In genomic region chr14:79298314-79298992, GRCm38 (mm10) we compare ENCODE assay signal across 12 mouse cellular contexts. TPM values are rescaled to one million over a fixed set of nuclear protein-coding genes. Genes with fewer than 3 reads are reported as not detected.
DNase-seq lines count a peak whose midpoint lies in the region; ATAC-seq and TF ChIP-seq lines count a peak whose summit lies in the region.
"Had no signal": no experiment of that assay in that cellular context is flagged by ENCODE, and none has a peak within 500 bp of the region (broad histone marks: within the 10 kb centered on the region; RNA-seq: fewer than 3 reads in every experiment).

No protein-coding gene starts in this region.

- peak overlapping the region; percentile 11 for H3K4me2 ChIP-seq in heart, embryonic 16.5 days (ENCODE audit: low read depth, low read length)
- H3K4me2 ChIP-seq in heart, embryonic 12.5 days = no peak overlapping the region
- peak overlapping the region; percentile 31; the same call in 1 of the 2 replicates for H3K4me2 ChIP-seq in midbrain, embryonic 16.5 days (ENCODE audit: low read length)
- no peak overlapping the region; the same call in 1 of the 2 replicates for H3K4me2 ChIP-seq in midbrain, embryonic 14.5 days (ENCODE audit: low read length)
- H3K4me2 ChIP-seq in hindbrain, postnatal 0 days (ENCODE audit: low read depth, low read length) = peak overlapping the region; percentile 43
- peak overlapping the region; percentile 19; the same call in 1 of the 2 replicates for H3K4me2 ChIP-seq in stomach, embryonic 15.5 days

- no peak for DNase-seq in midbrain, embryonic 14.5 days
- DNase-seq in hindbrain, postnatal 0 days (ENCODE audit: low spot score) = no peak
- no peak for DNase-seq in testis, postnatal 14 days (ENCODE audit: low spot score)
- no peak for DNase-seq in embryo, embryonic 9.5 days (ENCODE audit: extremely low spot score)
- DNase-seq: right cerebral cortex, postnatal 25 days had no signal

- peaks cover 8% of the 10 kb centered on the region for H3K4me1 ChIP-seq in heart, embryonic 16.5 days (ENCODE audit: control insufficient read depth, insufficient read depth, low read length)
- peaks cover 37% of the 10 kb centered on the region for H3K4me1 ChIP-seq in heart, embryonic 12.5 days (replicated peaks)
- peaks cover 19% of the 10 kb centered on the region for H3K4me1 ChIP-seq in midbrain, embryonic 16.5 days (ENCODE audit: control insufficient read depth, insufficient read depth, low read length)
- peaks cover 9% of the 10 kb centered on the region for H3K4me1 ChIP-seq in midbrain, embryonic 14.5 days (ENCODE audit: control insufficient read depth, insufficient read depth, low read length)
- peaks cover 8% of the 10 kb centered on the region; the same call in 1 of the 2 replicates for H3K4me1 ChIP-seq in hindbrain, postnatal 0 days (ENCODE audit: insufficient read depth, low read length)
- peaks cover 11% of the 10 kb centered on the region; the same call in 1 of the 2 replicates for H3K4me1 ChIP-seq in stomach, embryonic 15.5 days

- H3K36me3 ChIP-seq in heart, embryonic 16.5 days (ENCODE audit: control insufficient read depth, insufficient read depth) = no peaks in the 10 kb centered on the region
- H3K36me3 ChIP-seq in heart, embryonic 12.5 days = no peaks in the 10 kb centered on the region
- no peaks in the 10 kb centered on the region for H3K36me3 ChIP-seq in midbrain, embryonic 16.5 days (ENCODE audit: control insufficient read depth, insufficient read depth, low read length)
- no peaks in the 10 kb centered on the region for H3K36me3 ChIP-seq in midbrain, embryonic 14.5 days (ENCODE audit: control insufficient read depth, insufficient read depth, low read length)
- H3K36me3 ChIP-seq in hindbrain, postnatal 0 days (ENCODE audit: insufficient read depth, low read length) = no peaks in the 10 kb centered on the region
- no peaks in the 10 kb centered on the region for H3K36me3 ChIP-seq in stomach, embryonic 15.5 days

- no peak for TF ChIP-seq CTCF in hindbrain, postnatal 0 days (IDR thresholded peaks at IDR 0.05; ENCODE audit: low read depth)

- H3K27ac ChIP-seq in heart, embryonic 16.5 days (ENCODE audit: low read length) = peak overlapping the region; percentile 9; the same call in 1 of the 2 replicates
- H3K27ac ChIP-seq in heart, embryonic 12.5 days (ENCODE audit: poor library complexity, severe bottlenecking) = no peak overlapping the region
- H3K27ac ChIP-seq in midbrain, embryonic 16.5 days (ENCODE audit: low read length) = no peak overlapping the region
- no peak overlapping the region for H3K27ac ChIP-seq in midbrain, embryonic 14.5 days (replicated peaks; ENCODE audit: low read depth, low read length)
- no peak overlapping the region; the same call in 1 of the 2 replicates for H3K27ac ChIP-seq in hindbrain, postnatal 0 days
- no peak overlapping the region for H3K27ac ChIP-seq in stomach, embryonic 15.5 days

- H3K4me3 ChIP-seq in heart, embryonic 16.5 days (ENCODE audit: low read length) = peak overlapping the region; percentile 31; the same call in 1 of the 2 replicates
- no peak overlapping the region for H3K4me3 ChIP-seq in heart, embryonic 12.5 days
- no peak overlapping the region for H3K4me3 ChIP-seq in midbrain, embryonic 16.5 days (ENCODE audit: low read depth, low read length)
- no peak overlapping the region for H3K4me3 ChIP-seq in midbrain, embryonic 14.5 days (replicated peaks; ENCODE audit: low read depth, low read length)
- peak overlapping the region; percentile 15 for H3K4me3 ChIP-seq in hindbrain, postnatal 0 days (ENCODE audit: low read length)
- no peak overlapping the region; the same call in 1 of the 2 replicates for H3K4me3 ChIP-seq in stomach, embryonic 15.5 days (replicated peaks)

- H3K27me3 ChIP-seq in heart, embryonic 16.5 days (ENCODE audit: control insufficient read depth, insufficient read depth, low read length) = peaks cover 9% of the 10 kb centered on the region; the same call in 1 of the 2 replicates
- peaks cover 33% of the 10 kb centered on the region for H3K27me3 ChIP-seq in heart, embryonic 12.5 days (replicated peaks)
- H3K27me3 ChIP-seq in midbrain, embryonic 16.5 days (ENCODE audit: control insufficient read depth, insufficient read depth, low read depth, low read length) = peaks cover 4% of the 10 kb centered on the region
- peaks cover 19% of the 10 kb centered on the region for H3K27me3 ChIP-seq in midbrain, embryonic 14.5 days (ENCODE audit: control insufficient read depth, insufficient read depth, low read length)
- 0 out of 2 replicates have a peak, but pooled peaks cover 5% of the 10 kb centered on the region for H3K27me3 ChIP-seq in hindbrain, postnatal 0 days (ENCODE audit: insufficient read depth, low read length)
- peaks cover 4% of the 10 kb centered on the region; the same call in 1 of the 2 replicates for H3K27me3 ChIP-seq in stomach, embryonic 15.5 days (replicated peaks)

- no peak for ATAC-seq in heart, embryonic 16.5 days (replicated peaks; ENCODE audit: extremely low read depth, insufficient read depth, low FRiP score)
- ATAC-seq in heart, embryonic 12.5 days (ENCODE audit: insufficient number of reproducible peaks, low FRiP score) = no peak
- no peak for ATAC-seq in midbrain, embryonic 16.5 days
- ATAC-seq in midbrain, embryonic 14.5 days (ENCODE audit: low FRiP score, low TSS enrichment) = no peak
- no peak for ATAC-seq in hindbrain, postnatal 0 days
- ATAC-seq in stomach, embryonic 15.5 days (ENCODE audit: insufficient read depth, low FRiP score, low read depth) = no peak

- WGBS in heart, embryonic 16.5 days = 59% methylated on average over 7 of the region's 7 CpGs
- WGBS in heart, embryonic 12.5 days = 51% methylated on average over 7 of the region's 7 CpGs
- WGBS in midbrain, embryonic 16.5 days = 63% methylated on average over 7 of the region's 7 CpGs
- WGBS in midbrain, embryonic 14.5 days = 64% methylated on average over 7 of the region's 7 CpGs
- WGBS in hindbrain, postnatal 0 days = 72% methylated on average over 7 of the region's 7 CpGs
- 62% methylated on average over 7 of the region's 7 CpGs for WGBS in stomach, embryonic 15.5 days

- H3K9ac ChIP-seq in heart, embryonic 16.5 days (ENCODE audit: low read length) = no peak overlapping the region
- H3K9ac ChIP-seq in heart, embryonic 12.5 days = no peak overlapping the region
- no peak overlapping the region for H3K9ac ChIP-seq in midbrain, embryonic 16.5 days (ENCODE audit: low read depth, low read length)
- H3K9ac ChIP-seq in midbrain, embryonic 14.5 days (replicated peaks; ENCODE audit: low read length) = no peak overlapping the region
- 0 out of 2 replicates have a peak overlapping the region, but pooled peaks have one; percentile 18 for H3K9ac ChIP-seq in hindbrain, postnatal 0 days (replicated peaks; ENCODE audit: low read length)
- H3K9ac ChIP-seq in stomach, embryonic 15.5 days = no peak overlapping the region

- no peaks in the 10 kb centered on the region for H3K9me3 ChIP-seq in heart, embryonic 16.5 days (replicated peaks; ENCODE audit: control insufficient read depth, low read length)
- H3K9me3 ChIP-seq in heart, embryonic 12.5 days (replicated peaks) = no peaks in the 10 kb centered on the region
- no peaks in the 10 kb centered on the region for H3K9me3 ChIP-seq in midbrain, embryonic 16.5 days (replicated peaks; ENCODE audit: control insufficient read depth, low read length, poor library complexity, severe bottlenecking)
- H3K9me3 ChIP-seq in midbrain, embryonic 14.5 days (ENCODE audit: control insufficient read depth, low read length) = no peaks in the 10 kb centered on the region
- H3K9me3 ChIP-seq in hindbrain, postnatal 0 days (ENCODE audit: low read length) = no peaks in the 10 kb centered on the region
- no peaks in the 10 kb centered on the region for H3K9me3 ChIP-seq in stomach, embryonic 15.5 days

RNA-seq across cellular contexts. Expression of gene Rgcc, which starts 3.0 kb away (rescaled TPM):
- polyA plus RNA-seq in heart, embryonic 16.5 days (2015; fragmentation: Nextera tagmentation; extraction: Ambion mirVana) = 53.6 and 74.7 TPM in 2 replicates
- 9.3 and 11.6 TPM in 2 replicates for polyA plus RNA-seq in heart, embryonic 12.5 days (2016; fragmentation: Nextera tagmentation; extraction: Ambion mirVana)
- 26.3 and 36.4 TPM in 2 replicates for polyA plus RNA-seq in midbrain, embryonic 16.5 days (2015; fragmentation: Nextera tagmentation; extraction: Ambion mirVana)
- polyA plus RNA-seq in midbrain, embryonic 14.5 days (2014; fragmentation: Nextera tagmentation; extraction: Ambion mirVana) = 19.9 and 25.0 TPM in 2 replicates
- total RNA-seq in hindbrain, postnatal 0 days (2014; rRNA removed) = 68.6 and 74.4 TPM in 2 replicates
- polyA plus RNA-seq in hindbrain, postnatal 0 days (2015; fragmentation: Nextera tagmentation; extraction: Ambion mirVana) = 43.3 and 55.1 TPM in 2 replicates
- 52.5 and 71.6 TPM in 2 replicates for polyA plus RNA-seq in stomach, embryonic 15.5 days (2015; fragmentation: Nextera tagmentation; extraction: Ambion mirVana)

RNA-seq across cellular contexts. Expression of gene Zfp957, which starts 51.3 kb away (rescaled TPM):
- 0.13 TPM in 1 of 2 replicates, not detected in the other for polyA plus RNA-seq in heart, embryonic 16.5 days (2015; fragmentation: Nextera tagmentation; extraction: Ambion mirVana)
- polyA plus RNA-seq in heart, embryonic 12.5 days (2016; fragmentation: Nextera tagmentation; extraction: Ambion mirVana) = not detected in 2 replicates
- not detected in 2 replicates for polyA plus RNA-seq in midbrain, embryonic 16.5 days (2015; fragmentation: Nextera tagmentation; extraction: Ambion mirVana)
- polyA plus RNA-seq in midbrain, embryonic 14.5 days (2014; fragmentation: Nextera tagmentation; extraction: Ambion mirVana) = not detected in 2 replicates
- total RNA-seq in hindbrain, postnatal 0 days (2014; rRNA removed) = not detected in 2 replicates
- not detected in 2 replicates for polyA plus RNA-seq in hindbrain, postnatal 0 days (2015; fragmentation: Nextera tagmentation; extraction: Ambion mirVana)
- polyA plus RNA-seq in stomach, embryonic 15.5 days (2015; fragmentation: Nextera tagmentation; extraction: Ambion mirVana) = not detected in 2 replicates
- total RNA-seq: adrenal gland, adult 18-20 months; heart, adult 8-10 months; monocyte, adult 5-6 weeks had no signal

Comparison
In these comparisons a context has a peak if more than half of its experiments do, and no peak if none do; other contexts are left out.
1. H3K4me2 ChIP-seq: peak in heart, embryonic 16.5 days (single experiment), midbrain, embryonic 16.5 days (single experiment), hindbrain, postnatal 0 days (single experiment) and stomach, embryonic 15.5 days (single experiment); none in heart, embryonic 12.5 days (single experiment) and midbrain, embryonic 14.5 days (single experiment).
2. H3K4me3 ChIP-seq: peak in heart, embryonic 16.5 days (single experiment) and hindbrain, postnatal 0 days (single experiment); none in heart, embryonic 12.5 days (single experiment), midbrain, embryonic 16.5 days (single experiment), midbrain, embryonic 14.5 days (single experiment) and stomach, embryonic 15.5 days (single experiment).